Mouse (Mus musculus) hindbrain, embryonic 13.5 days (tissue): Measurements from ENCODE around the gene Epha10. TPM values are rescaled to one million over a fixed set of nuclear protein-coding genes. Genes with fewer than 3 reads are reported as not detected.

ENCODE experiments used
- ATAC-seq: fragments of 200-750 bp; cut with Nextera tagmentation; 2 replicates; pipeline ENCODE4 v1.8.0; 2017; ENCODE audit warnings: moderate TSS enrichment; ENCODE audit not compliant: low FRiP score
- H3K27ac ChIP-seq: fragments of 300-500 bp; sonication (generic); 2 replicates; pipeline ENCODE4 v1.5.1; 2015; ENCODE audit warnings: inconsistent platforms, mild to moderate bottlenecking, moderate library complexity
- H3K27me3 ChIP-seq: fragments of 300-500 bp; sonication (generic); 2 replicates; pipeline ENCODE4 v1.6.1; 2015; ENCODE audit warnings: mild to moderate bottlenecking, inconsistent platforms
- H3K36me3 ChIP-seq: fragments of 300-500 bp; sonication (generic); 2 replicates; pipeline ENCODE4 v1.6.1; 2015; ENCODE audit warnings: mild to moderate bottlenecking, inconsistent platforms
- H3K4me1 ChIP-seq: fragments of 300-500 bp; sonication (generic); replicated peaks from 2 replicates; pipeline ENCODE4 v1.6.1; 2015; ENCODE audit warnings: inconsistent platforms
- H3K4me2 ChIP-seq: fragments of 300-500 bp; sonication (generic); 2 replicates; pipeline ENCODE4 v1.6.1; 2015; ENCODE audit warnings: inconsistent platforms, mild to moderate bottlenecking, moderate library complexity
- H3K4me3 ChIP-seq: fragments of 300-500 bp; sonication (generic); 2 replicates; pipeline ENCODE4 v1.5.1; 2015; ENCODE audit warnings: mild to moderate bottlenecking, inconsistent platforms
- H3K9ac ChIP-seq: fragments of 300-500 bp; sonication (generic); 2 replicates; pipeline ENCODE4 v1.6.1; 2015; ENCODE audit warnings: mild to moderate bottlenecking, inconsistent platforms
- H3K9me3 ChIP-seq: fragments of 300-500 bp; sonication (generic); 2 replicates; pipeline ENCODE4 v1.6.1; 2016; ENCODE audit warnings: inconsistent platforms
- WGBS: fragments of 180-500 bp; shearing (Covaris S2); methylation state at CpG from one replicate; pipeline ENCODE4 v1.1.7; 2015; 5-methylcytosine and 5-hydroxymethylcytosine counted together
- polyA plus RNA-seq: library from polyadenylated mRNA; unstranded; fragments of >200 nt; fragmentation: Nextera tagmentation; extraction: Ambion mirVana; gene quantifications from 2 replicates; pipeline ENCODE4 v1.2.1, GENCODE M21; 2015

Epha10 gene
- polyA plus RNA-seq, 1 experiment from 2014 or later: 5.4 TPM

DNA sequence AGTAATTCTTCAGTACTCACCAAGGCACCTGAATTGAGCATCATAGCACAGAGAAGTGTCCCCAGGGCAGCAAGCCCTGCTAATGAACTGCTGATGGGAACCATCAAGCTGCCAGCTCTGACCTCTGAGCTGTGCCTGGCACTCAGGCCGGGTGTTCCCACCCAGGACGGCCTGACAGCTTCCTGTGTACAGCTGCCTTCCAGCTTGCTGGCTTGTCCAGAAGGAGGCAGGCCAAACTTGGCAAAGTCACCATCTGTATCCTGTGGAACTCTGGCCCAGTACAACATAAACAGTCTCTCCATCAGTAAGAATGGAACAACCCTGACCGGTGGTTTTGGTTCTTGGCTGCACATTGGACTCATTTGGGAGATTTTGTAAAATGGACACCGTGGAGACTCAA lies 72.8 kb downstream of the Epha10 start:
- Histone ChIP-seq H3K9me3 (no peaks in the 10 kb centered on the region), H3K4me3 (no peak overlapping the region), H3K4me2 (no peak overlapping the region), H3K27ac (no peak overlapping the region), H3K9ac (no peak overlapping the region), H3K27me3 (no peaks in the 10 kb centered on the region), H3K36me3 (no peaks in the 10 kb centered on the region), H3K4me1 (no peaks in the 10 kb centered on the region)
- WGBS: 75% methylated on average over 4 of the region's 4 CpGs
- ATAC-seq: no peak

- no peaks in the 10 kb centered on the region for H3K4me1 ChIP-seq
- WGBS: 93% methylated on average over 2 of the region's 2 CpGs
- H3K9me3 ChIP-seq: no peaks in the 10 kb centered on the region
- no peaks in the 10 kb centered on the region for H3K27me3 ChIP-seq
- no peak overlapping the region for H3K4me3 ChIP-seq
- H3K27ac ChIP-seq: no peak overlapping the region
- H3K9ac ChIP-seq: no peak overlapping the region
- no peak for ATAC-seq
- H3K4me2 ChIP-seq: no peak overlapping the region
- H3K36me3 ChIP-seq: no peaks in the 10 kb centered on the region
Observed at GRCm38 (mm10) chr4:124957284-124957683, 76.6 kb downstream of the Epha10 start.

GRCm38 (mm10) chr4:124959062-124959461 lies 78.4 kb downstream of the Epha10 start:
- Histone ChIP-seq H3K4me3 (no peak overlapping the region), H3K27me3 (no peaks in the 10 kb centered on the region), H3K9ac (no peak overlapping the region), H3K27ac (no peak overlapping the region), H3K9me3 (no peaks in the 10 kb centered on the region), H3K4me2 (no peak overlapping the region), H3K36me3 (no peaks in the 10 kb centered on the region), H3K4me1 (no peaks in the 10 kb centered on the region)
- no peak for ATAC-seq
- 70% methylated on average over 11 of the region's 11 CpGs for WGBS

DNA sequence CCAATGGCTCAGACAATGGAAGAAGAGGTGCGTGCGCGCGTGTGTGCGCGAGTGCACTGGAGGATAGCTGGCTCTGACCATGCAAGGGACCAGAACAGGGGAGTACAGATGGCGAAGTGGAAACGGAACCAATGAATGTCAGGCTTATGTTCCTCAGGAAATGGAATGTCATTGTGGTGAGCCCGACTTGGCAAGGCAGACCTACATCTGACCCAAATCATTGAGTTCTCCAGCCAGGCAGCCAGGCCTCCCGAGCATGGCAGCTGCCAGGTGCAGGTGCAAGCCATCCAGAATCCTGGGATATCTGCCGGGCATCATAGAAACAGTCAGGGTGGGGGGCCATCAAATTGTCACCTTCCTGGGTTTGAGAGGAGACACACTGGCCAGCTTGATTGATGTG lies 80.2 kb downstream of the Epha10 start:
- no peaks in the 10 kb centered on the region for H3K36me3 ChIP-seq
- H3K4me1 ChIP-seq: peaks cover 10% of the 10 kb centered on the region
- WGBS: 90% methylated on average over 11 of the region's 11 CpGs
- ATAC-seq: no peak
- no peak overlapping the region for H3K27ac ChIP-seq
- no peak overlapping the region for H3K4me2 ChIP-seq
- no peak overlapping the region for H3K4me3 ChIP-seq
- no peaks in the 10 kb centered on the region for H3K9me3 ChIP-seq
- no peak overlapping the region for H3K9ac ChIP-seq
- no peaks in the 10 kb centered on the region for H3K27me3 ChIP-seq

DNA sequence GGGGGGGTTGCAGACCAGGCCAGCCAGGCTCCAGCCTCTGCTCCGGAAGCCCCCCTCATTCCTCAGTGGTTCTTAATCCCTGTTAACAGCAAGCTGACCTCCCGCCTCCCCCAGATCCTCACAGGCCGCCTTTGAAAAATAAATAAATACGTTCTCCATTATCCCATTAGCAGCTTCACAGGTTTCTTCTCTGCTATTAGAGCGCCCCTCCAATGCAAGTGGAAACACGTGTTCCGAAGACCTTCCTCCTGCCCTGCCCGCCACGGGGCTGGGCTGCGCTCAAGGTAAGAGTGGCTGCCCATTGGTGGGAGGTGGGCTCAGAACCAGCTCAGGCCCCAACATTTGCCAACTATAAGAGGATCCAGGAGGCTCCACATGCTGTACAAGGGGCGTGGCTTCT lies 81.9 kb downstream of the Epha10 start:
- H3K9me3 ChIP-seq: no peaks in the 10 kb centered on the region
- H3K36me3 ChIP-seq: no peaks in the 10 kb centered on the region
- H3K27me3 ChIP-seq: no peaks in the 10 kb centered on the region
- no peak for ATAC-seq
- WGBS: 67% methylated on average over 11 of the region's 11 CpGs
- H3K9ac ChIP-seq: no peak overlapping the region
- H3K4me3 ChIP-seq: no peak overlapping the region
- no peak overlapping the region for H3K4me2 ChIP-seq
- H3K27ac ChIP-seq: no peak overlapping the region
- H3K4me1 ChIP-seq: peaks cover 10% of the 10 kb centered on the region

DNA sequence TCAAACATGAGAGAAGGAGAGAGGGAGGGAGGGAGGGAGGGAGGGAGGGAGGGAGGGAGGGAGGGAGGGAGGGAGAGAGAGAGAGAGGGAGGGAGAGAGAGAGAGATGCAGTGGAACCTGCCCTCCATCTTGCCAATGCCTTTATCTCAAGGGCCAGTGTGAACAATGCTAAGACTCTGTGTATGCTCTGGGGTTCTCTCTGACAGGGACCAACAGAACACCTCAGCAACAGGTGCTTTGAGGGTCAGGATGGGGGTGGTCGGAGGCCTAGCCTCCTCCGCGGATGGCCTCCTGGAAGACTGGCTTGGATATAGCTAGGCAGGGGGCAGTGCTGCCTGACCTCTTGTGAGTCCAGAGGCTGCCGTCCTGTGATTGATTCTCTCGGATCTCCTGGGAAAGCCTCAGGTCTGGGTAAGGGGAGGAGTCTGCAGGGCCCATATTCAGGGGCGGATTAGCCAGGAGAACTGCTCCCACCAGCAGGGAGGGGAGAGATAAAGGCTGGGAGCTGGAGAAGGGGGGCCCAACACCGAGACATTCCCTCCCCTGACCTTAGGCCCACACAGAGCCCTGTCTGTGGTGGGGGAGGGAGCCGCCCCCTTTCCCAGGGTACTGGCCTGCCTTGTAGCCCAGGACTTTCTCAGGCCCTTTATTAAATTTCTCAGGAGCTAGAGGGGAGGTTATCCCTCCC lies 84.4 kb downstream of the Epha10 start:
- no peaks in the 10 kb centered on the region for H3K9me3 ChIP-seq
- peaks cover 14% of the 10 kb centered on the region for H3K4me1 ChIP-seq
- 10% methylated on average over 8 of the region's 8 CpGs for WGBS
- H3K9ac ChIP-seq: peak overlapping the region; percentile 9; the same call in 1 of the 2 replicates
- no peaks in the 10 kb centered on the region for H3K27me3 ChIP-seq
- no peak for ATAC-seq
- no peaks in the 10 kb centered on the region for H3K36me3 ChIP-seq
- H3K4me2 ChIP-seq: no peak overlapping the region
- no peak overlapping the region for H3K4me3 ChIP-seq
- H3K27ac ChIP-seq: peak overlapping the region; percentile 20; the same call in 1 of the 2 replicates

Other genes starting within 250 kb of the Epha10 start
- 9.5 and 11.4 TPM in 2 replicates for gene Pou3f1, start 224.1 kb upstream of the Epha10 start, polyA plus RNA-seq
- 45.1 and 47.9 TPM in 2 replicates for gene Utp11, start 187.3 kb upstream of the Epha10 start, polyA plus RNA-seq
- gene Fhl3, start 180.2 kb upstream of the Epha10 start, polyA plus RNA-seq: 2.7 and 2.9 TPM in 2 replicates
- 112 and 119 TPM in 2 replicates for gene Sf3a3, start 166.1 kb upstream of the Epha10 start, polyA plus RNA-seq
- 22.1 and 24.5 TPM in 2 replicates for gene Inpp5b, start 139.0 kb upstream of the Epha10 start, polyA plus RNA-seq
- 13.5 and 14.8 TPM in 2 replicates for gene Mtf1, start 78.8 kb upstream of the Epha10 start, polyA plus RNA-seq
- 40.5 and 41.1 TPM in 2 replicates for gene Yrdc, start 30.2 kb upstream of the Epha10 start, polyA plus RNA-seq
- gene 1110065P20Rik, start 29.7 kb upstream of the Epha10 start, polyA plus RNA-seq: 77.8 and 84.4 TPM in 2 replicates
- 8.1 and 8.8 TPM in 2 replicates for gene Maneal, start 18.7 kb upstream of the Epha10 start, polyA plus RNA-seq
- gene 9930104L06Rik, start 56.1 kb downstream of the Epha10 start, polyA plus RNA-seq: 13.1 and 15.9 TPM in 2 replicates
- 37.2 and 44.6 TPM in 2 replicates for gene Cdca8, start 58.4 kb downstream of the Epha10 start, polyA plus RNA-seq
- gene Rspo1, start 105.5 kb downstream of the Epha10 start, polyA plus RNA-seq: 2.5 and 4.1 TPM in 2 replicates
- 90.6 and 95.9 TPM in 2 replicates for gene Gnl2, start 135.7 kb downstream of the Epha10 start, polyA plus RNA-seq
- 0.79 and 1.8 TPM in 2 replicates for gene Dnali1, start 184.8 kb downstream of the Epha10 start, polyA plus RNA-seq
- 23.7 and 24.3 TPM in 2 replicates for gene Snip1, start 185.8 kb downstream of the Epha10 start, polyA plus RNA-seq
- 162 and 174 TPM in 2 replicates for gene Meaf6, start 204.2 kb downstream of the Epha10 start, polyA plus RNA-seq
- 0.18 and 0.19 TPM in 2 replicates for gene Zc3h12a, start 246.9 kb downstream of the Epha10 start, polyA plus RNA-seq